Comparison of ENCODE assay signal across 26 mouse cellular contexts in the genomic region with DNA sequence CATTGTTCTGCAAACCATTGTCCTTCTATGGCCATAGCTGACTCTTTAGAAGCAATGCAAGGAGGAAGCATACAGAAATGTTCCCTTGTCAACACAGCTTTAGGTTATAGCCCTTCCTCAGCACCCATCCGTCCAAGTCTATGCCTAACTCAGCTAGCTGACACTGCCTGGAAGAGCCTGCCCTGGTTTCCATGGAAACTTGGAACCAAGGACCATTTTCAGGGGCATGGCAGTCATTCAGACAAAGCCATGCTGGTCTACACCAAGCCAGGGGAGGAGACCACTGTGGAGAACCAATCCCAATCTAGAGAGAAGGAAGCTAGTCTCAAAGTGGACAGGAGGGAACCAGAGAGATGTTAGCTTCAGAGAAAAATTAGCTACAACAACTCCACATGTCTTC.
DNase-seq lines count a peak whose midpoint lies in the region; ATAC-seq lines count a peak whose summit lies in the region.
"Had no signal": no experiment of that assay in that cellular context is flagged by ENCODE, and none has a peak within 500 bp of the region (broad histone marks: within the 10 kb centered on the region; RNA-seq: fewer than 3 reads in every experiment).

No protein-coding gene starts in this region.

- H3K4me2 ChIP-seq in kidney, embryonic 16.5 days (replicated peaks; ENCODE audit: low read depth, low read length) = no peak overlapping the region
- H3K4me2 ChIP-seq in neural tube, embryonic 13.5 days = no peak overlapping the region
- H3K4me2 ChIP-seq: embryonic facial prominence, embryonic 12.5 days; heart, embryonic 15.5 days; limb, embryonic 15.5 days; midbrain, embryonic 13.5 days had no signal

- peak overlapping the region; percentile 77 for H3K27ac ChIP-seq in kidney, embryonic 16.5 days (ENCODE audit: low read length)
- H3K27ac ChIP-seq in neural tube, embryonic 13.5 days (replicated peaks) = peak overlapping the region; percentile 68
- H3K27ac ChIP-seq: embryonic facial prominence, embryonic 12.5 days; heart, embryonic 10.5 days; heart, embryonic 15.5 days; limb, embryonic 15.5 days; liver, embryonic 14.5 days; macrophage; midbrain, embryonic 13.5 days had no signal

- peaks cover 54% of the 10 kb centered on the region for H3K4me1 ChIP-seq in kidney, embryonic 16.5 days (ENCODE audit: insufficient read depth, low read length)
- peaks cover 49% of the 10 kb centered on the region for H3K4me1 ChIP-seq in neural tube, embryonic 13.5 days (replicated peaks)

- H3K36me3 ChIP-seq in kidney, embryonic 16.5 days (ENCODE audit: insufficient read depth, low read length) = 0 out of 2 replicates have a peak, but pooled peaks cover 11% of the 10 kb centered on the region
- H3K36me3 ChIP-seq in neural tube, embryonic 13.5 days = no peaks in the 10 kb centered on the region
- H3K36me3 ChIP-seq: embryonic facial prominence, embryonic 12.5 days; heart, embryonic 10.5 days; heart, embryonic 15.5 days; limb, embryonic 15.5 days; midbrain, embryonic 13.5 days had no signal

- H3K4me3 ChIP-seq in kidney, embryonic 16.5 days (ENCODE audit: low read length) = no peak overlapping the region
- no peak overlapping the region for H3K4me3 ChIP-seq in neural tube, embryonic 13.5 days
- H3K4me3 ChIP-seq: embryonic facial prominence, embryonic 12.5 days; heart, embryonic 10.5 days; heart, embryonic 15.5 days; limb, embryonic 15.5 days; midbrain, embryonic 13.5 days had no signal

- no peaks in the 10 kb centered on the region for H3K9me3 ChIP-seq in kidney, embryonic 16.5 days (ENCODE audit: low read length)
- no peaks in the 10 kb centered on the region for H3K9me3 ChIP-seq in neural tube, embryonic 13.5 days
- H3K9me3 ChIP-seq: embryonic facial prominence, embryonic 12.5 days; heart, embryonic 10.5 days; heart, embryonic 15.5 days; limb, embryonic 15.5 days; midbrain, embryonic 13.5 days had no signal

- ATAC-seq in kidney, embryonic 16.5 days (ENCODE audit: low FRiP score, low TSS enrichment) = no peak
- no peak for ATAC-seq in neural tube, embryonic 13.5 days (ENCODE audit: low read depth)
- ATAC-seq: activated CD4-positive, CD25-positive, alpha-beta regulatory T cell, adult 4 months; midbrain, embryonic 13.5 days had no signal

- H3K9ac ChIP-seq in kidney, embryonic 16.5 days (replicated peaks; ENCODE audit: low read length) = no peak overlapping the region
- H3K9ac ChIP-seq in neural tube, embryonic 13.5 days = no peak overlapping the region
- H3K9ac ChIP-seq: embryonic facial prominence, embryonic 12.5 days; heart, embryonic 15.5 days; limb, embryonic 15.5 days; liver, embryonic 14.5 days; midbrain, embryonic 13.5 days had no signal

- WGBS in kidney, embryonic 16.5 days = 41% methylated on average over 1 of the region's 1 CpGs
- 17% methylated on average over 1 of the region's 1 CpGs for WGBS in neural tube, embryonic 13.5 days

- peaks cover 37% of the 10 kb centered on the region for H3K27me3 ChIP-seq in kidney, embryonic 16.5 days (ENCODE audit: insufficient read depth, low read length)
- H3K27me3 ChIP-seq in neural tube, embryonic 13.5 days = peaks cover 87% of the 10 kb centered on the region

- DNase-seq in heart, adult 11 months = peak; percentile 72
- no peak for DNase-seq in heart, adult 9 months (ENCODE audit: low spot score in 2 of 2)
- DNase-seq in kidney, postnatal 25 days = no peak
- DNase-seq in layer of hippocampus, adult 18-20 months (ENCODE audit: low spot score in 2 of 2) = no peak
- DNase-seq: adrenal gland, adult 2 months; adrenal gland, postnatal 36 days; B cell, adult 2 months; cerebellum, adult 18-20 months; embryo, embryonic 11 days; gastrocnemius, postnatal 10 days; kidney, adult 8-10 months; layer of hippocampus, postnatal 36 days; left cerebral cortex, postnatal 4 days; lung, adult 2 months; lung, postnatal 10 days; thymus, postnatal 4 days had no signal
